Mouse (Mus musculus) embryonic facial prominence, embryonic 14.5 days (tissue): ENCODE measurements around the gene Prkag2. TPM values are rescaled to one million over a fixed set of nuclear protein-coding genes. Genes with fewer than 3 reads are reported as not detected.

Source experiments
- ATAC-seq: fragments of 200-750 bp; cut with Nextera tagmentation; 2 replicates; pipeline ENCODE4 v1.8.0; 2017; ENCODE audit warnings: low read depth, moderate number of reproducible peaks, moderate TSS enrichment
- DNase-seq: peaks from one replicate; pipeline ENCODE4 v3.0.0-alpha.2; 2015; ENCODE audit warnings: low spot score
- H3K27ac ChIP-seq: fragments of 300-500 bp; sonication (generic); replicated peaks from 2 replicates; pipeline ENCODE4 v1.5.1; 2014; ENCODE audit warnings: low read depth, mild to moderate bottlenecking, low read length, moderate library complexity
- H3K27me3 ChIP-seq: fragments of 300-500 bp; sonication (generic); replicated peaks from 2 replicates; pipeline ENCODE4 v1.6.1; 2014; ENCODE audit warnings: low read length; ENCODE audit not compliant: control insufficient read depth, insufficient read depth
- H3K36me3 ChIP-seq: fragments of 300-500 bp; sonication (generic); 2 replicates; pipeline ENCODE4 v1.6.1; 2014; ENCODE audit warnings: low read length, mixed read lengths; ENCODE audit not compliant: control insufficient read depth, insufficient read depth
- H3K4me1 ChIP-seq: fragments of 300-500 bp; sonication (generic); 2 replicates; pipeline ENCODE4 v1.6.1; 2014; ENCODE audit warnings: antibody characterized with exemption, low read length; ENCODE audit not compliant: control insufficient read depth, insufficient read depth
- H3K4me2 ChIP-seq: fragments of 300-500 bp; sonication (generic); 2 replicates; pipeline ENCODE4 v1.6.1; 2014; ENCODE audit warnings: low read depth, mild to moderate bottlenecking, low read length, moderate library complexity, mixed read lengths
- H3K4me3 ChIP-seq: fragments of 300-500 bp; sonication (generic); 2 replicates; pipeline ENCODE4 v1.5.1; 2014; ENCODE audit warnings: low read depth, mild to moderate bottlenecking, low read length
- H3K9ac ChIP-seq: fragments of 300-500 bp; sonication (generic); 2 replicates; pipeline ENCODE4 v1.6.1; 2014; ENCODE audit warnings: low read depth, mild to moderate bottlenecking, low read length, moderate library complexity, mixed read lengths
- H3K9me3 ChIP-seq: fragments of 300-500 bp; sonication (generic); 2 replicates; pipeline ENCODE4 v1.6.1; 2016; ENCODE audit warnings: low read length; ENCODE audit not compliant: control insufficient read depth
- WGBS: fragments of 180-500 bp; shearing (Covaris S2); extraction: QIAGEN DNeasy Blood & Tissue Kit; methylation state at CpG from one replicate; pipeline ENCODE4 v1.1.7; 2014; 5-methylcytosine and 5-hydroxymethylcytosine counted together
- polyA plus RNA-seq: library from polyadenylated mRNA; unstranded; fragments of >200 nt; fragmentation: Nextera tagmentation; extraction: Ambion mirVana; gene quantifications from 2 replicates; pipeline ENCODE4 v1.2.1, GENCODE M21; 2014

Gene Prkag2
- polyA plus RNA-seq, 1 experiment from 2014 or later: 24.4 TPM

GRCm38 (mm10) chr5:24970552-24971275 is 129.7 kb downstream of the Prkag2 start:
- 86% methylated on average over 8 of the region's 8 CpGs for WGBS
- Histone ChIP-seq H3K27ac (no peak overlapping the region), H3K27me3 (no peaks in the 10 kb centered on the region), H3K9me3 (no peaks in the 10 kb centered on the region), H3K4me2 (no peak overlapping the region), H3K4me3 (no peak overlapping the region), H3K4me1 (no peaks in the 10 kb centered on the region), H3K36me3 (no peaks in the 10 kb centered on the region), H3K9ac (no peak overlapping the region)
- DNase-seq: no peak
- no peak for ATAC-seq

- DNase-seq (no peak), ATAC-seq (no peak)
- no peaks in the 10 kb centered on the region for H3K27me3 ChIP-seq
- 67% methylated on average over 10 of the region's 11 CpGs for WGBS
- H3K9me3 ChIP-seq: no peaks in the 10 kb centered on the region
- H3K4me2 ChIP-seq: no peak overlapping the region
- H3K4me3 ChIP-seq: no peak overlapping the region
- no peak overlapping the region for H3K27ac ChIP-seq
- H3K36me3 ChIP-seq: no peaks in the 10 kb centered on the region
- H3K4me1 ChIP-seq: no peaks in the 10 kb centered on the region
- H3K9ac ChIP-seq: no peak overlapping the region
Measured at GRCm38 (mm10) chr5:24969241-24969880, 131.1 kb downstream of the Prkag2 start.

- ATAC-seq (no peak), DNase-seq (no peak)
- H3K4me2 ChIP-seq: no peak overlapping the region
- H3K9me3 ChIP-seq: no peaks in the 10 kb centered on the region
- 39% methylated on average over 8 of the region's 8 CpGs for WGBS
- no peak overlapping the region for H3K4me3 ChIP-seq
- no peaks in the 10 kb centered on the region for H3K4me1 ChIP-seq
- no peaks in the 10 kb centered on the region for H3K27me3 ChIP-seq
- H3K9ac ChIP-seq: no peak overlapping the region
- no peaks in the 10 kb centered on the region for H3K36me3 ChIP-seq
- no peak overlapping the region for H3K27ac ChIP-seq
Measured at GRCm38 (mm10) chr5:24968792-24969191, 131.7 kb downstream of the Prkag2 start.

GRCm38 (mm10) chr5:24967898-24968535 is 132.4 kb downstream of the Prkag2 start:
- Histone ChIP-seq H3K9ac (no peak overlapping the region), H3K27me3 (no peaks in the 10 kb centered on the region), H3K27ac (no peak overlapping the region), H3K9me3 (no peaks in the 10 kb centered on the region), H3K4me2 (no peak overlapping the region), H3K4me1 (no peaks in the 10 kb centered on the region), H3K4me3 (no peak overlapping the region), H3K36me3 (no peaks in the 10 kb centered on the region)
- DNase-seq (no peak), ATAC-seq (no peak)
- WGBS: 67% methylated on average over 7 of the region's 7 CpGs

GRCm38 (mm10) chr5:24963776-24964175 is 136.7 kb downstream of the Prkag2 start:
- Histone ChIP-seq H3K27ac (no peak overlapping the region), H3K36me3 (no peaks in the 10 kb centered on the region), H3K4me3 (no peak overlapping the region), H3K4me1 (no peaks in the 10 kb centered on the region), H3K9me3 (no peaks in the 10 kb centered on the region), H3K4me2 (no peak overlapping the region), H3K9ac (no peak overlapping the region), H3K27me3 (no peaks in the 10 kb centered on the region)
- WGBS: 74% methylated on average over 4 of the region's 4 CpGs
- ATAC-seq: peak; percentile 50; the same call in 1 of the 2 replicates
- DNase-seq: peak; percentile 31

GRCm38 (mm10) chr5:24960791-24961190 is 139.7 kb downstream of the Prkag2 start:
- no peaks in the 10 kb centered on the region for H3K4me1 ChIP-seq
- ATAC-seq (no peak), DNase-seq (no peak)
- H3K4me2 ChIP-seq: no peak overlapping the region
- no peaks in the 10 kb centered on the region for H3K36me3 ChIP-seq
- no peak overlapping the region for H3K9ac ChIP-seq
- no peak overlapping the region for H3K27ac ChIP-seq
- no peak overlapping the region for H3K4me3 ChIP-seq
- no peaks in the 10 kb centered on the region for H3K9me3 ChIP-seq
- H3K27me3 ChIP-seq: no peaks in the 10 kb centered on the region
- 93% methylated on average over 5 of the region's 5 CpGs for WGBS

GRCm38 (mm10) chr5:24959758-24960157 is 140.7 kb downstream of the Prkag2 start:
- Histone ChIP-seq H3K27me3 (no peaks in the 10 kb centered on the region), H3K9ac (no peak overlapping the region), H3K36me3 (no peaks in the 10 kb centered on the region), H3K4me2 (no peak overlapping the region), H3K4me3 (no peak overlapping the region), H3K9me3 (no peaks in the 10 kb centered on the region), H3K4me1 (no peaks in the 10 kb centered on the region), H3K27ac (no peak overlapping the region)
- DNase-seq (no peak), ATAC-seq (no peak)
- 65% methylated on average over 3 of the region's 3 CpGs for WGBS

GRCm38 (mm10) chr5:24958596-24958995 is 141.8 kb downstream of the Prkag2 start:
- H3K4me2 ChIP-seq: no peak overlapping the region
- no peak overlapping the region for H3K27ac ChIP-seq
- no peaks in the 10 kb centered on the region for H3K27me3 ChIP-seq
- ATAC-seq: no peak
- no peak for DNase-seq
- no peak overlapping the region for H3K9ac ChIP-seq
- no peaks in the 10 kb centered on the region for H3K36me3 ChIP-seq
- 75% methylated on average over 5 of the region's 5 CpGs for WGBS
- H3K9me3 ChIP-seq: no peaks in the 10 kb centered on the region
- H3K4me1 ChIP-seq: no peaks in the 10 kb centered on the region
- H3K4me3 ChIP-seq: no peak overlapping the region
